Mouse (Mus musculus): Measurements from ENCODE around the gene Camkk1. TPM values are rescaled to one million over a fixed set of nuclear protein-coding genes. Genes with fewer than 3 reads are reported as not detected.

The Camkk1 gene
- total and polyA plus RNA-seq, 3 experiments, result 5.8 to 6.6 TPM; not detected in 1

DNA sequence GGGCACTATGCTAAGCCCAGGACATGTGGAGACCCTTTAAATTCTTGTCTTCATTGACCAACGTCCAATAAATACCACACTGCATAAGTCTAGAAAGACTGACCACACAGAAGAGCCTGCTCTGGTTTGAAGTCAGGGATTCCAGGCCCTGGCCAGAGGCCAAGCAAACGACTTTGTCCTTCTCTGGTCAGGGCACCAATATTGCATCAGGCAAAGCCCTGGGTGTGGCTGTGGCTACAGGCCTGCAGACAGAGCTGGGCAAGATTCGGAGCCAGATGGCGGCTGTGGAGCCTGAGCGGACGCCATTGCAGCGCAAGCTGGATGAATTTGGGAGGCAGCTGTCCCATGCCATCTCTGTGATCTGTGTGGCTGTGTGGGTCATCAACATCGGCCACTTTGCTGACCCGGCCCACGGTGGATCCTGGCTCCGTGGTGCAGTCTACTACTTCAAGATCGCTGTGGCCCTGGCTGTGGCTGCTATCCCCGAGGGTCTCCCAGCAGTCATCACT lies 43.8 kb upstream of the Camkk1 start:
- Histone ChIP-seq H3K36me3 (ENCODE audit: control insufficient read depth in 1 of 2, insufficient read depth in 2 of 2, low read length in 2 of 2) (no peaks in the 10 kb centered on the region), H3K4me1 (ENCODE audit: control insufficient read depth in 1 of 2, insufficient read depth in 2 of 2, low read length in 2 of 2) (no peaks in the 10 kb centered on the region)
- TF ChIP-seq POLR2AphosphoS2 (IDR thresholded peaks at IDR 0.05; ENCODE audit: low read length), result no peak
- no peak for TF ChIP-seq SIN3A (IDR thresholded peaks at IDR 0.05; ENCODE audit: low read length)
- no peak for TF ChIP-seq POLR2A (IDR thresholded peaks at IDR 0.05; ENCODE audit: control insufficient read depth in 1 of 2, insufficient read depth in 1 of 2, low read depth in 1 of 2, low read length in 2 of 2, poor library complexity in 1 of 2)
- no peak for TF ChIP-seq POLR2AphosphoS5 (IDR thresholded peaks at IDR 0.05; ENCODE audit: borderline replicate concordance, low read depth, low read length)
- no peak for TF ChIP-seq JUND (IDR thresholded peaks at IDR 0.05; ENCODE audit: low read depth, low read length)
- no peak for TF ChIP-seq ZMIZ1 (IDR thresholded peaks at IDR 0.05; ENCODE audit: low read depth, low read length)
- TF ChIP-seq CTCF (IDR thresholded peaks at IDR 0.05 in 2 of 3, conservative IDR thresholded peaks at IDR 0.05 in 1 of 3; ENCODE audit: control insufficient read depth in 1 of 3, insufficient read depth in 1 of 3, low read depth in 2 of 3, low read length in 3 of 3, poor library complexity in 1 of 3, severe bottlenecking in 1 of 3), result no peak

DNA sequence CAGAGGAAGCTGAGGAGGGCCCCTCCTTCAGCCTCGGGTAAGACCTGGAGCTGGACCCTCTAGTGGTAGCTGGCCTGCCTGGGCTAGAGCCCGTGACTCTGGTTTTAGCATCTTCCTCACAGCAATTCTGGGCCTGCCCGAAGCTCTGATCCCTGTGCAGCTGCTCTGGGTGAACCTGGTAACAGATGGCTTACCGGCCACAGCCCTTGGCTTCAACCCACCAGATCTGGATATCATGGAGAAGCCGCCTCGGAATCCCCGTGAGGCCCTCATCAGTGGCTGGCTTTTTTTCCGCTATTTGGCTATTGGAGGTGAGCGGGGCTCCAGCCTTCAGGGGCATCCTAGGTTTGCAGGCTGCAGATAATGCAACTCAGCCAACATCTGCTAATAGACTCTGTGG lies 36.3 kb upstream of the Camkk1 start:
- peaks cover 12 to 16% of the 10 kb centered on the region in 2 experiments for H3K4me1 ChIP-seq (ENCODE audit: control insufficient read depth in 1 of 2, insufficient read depth in 2 of 2, low read length in 2 of 2)
- H3K9ac ChIP-seq (ENCODE audit: control insufficient read depth, low read depth, low read length, poor library complexity, severe bottlenecking), result no peak overlapping the region
- no peak for DNase-seq (ENCODE audit: low read depth, low spot score)
- H3K4me3 ChIP-seq (ENCODE audit: control insufficient read depth in 1 of 2, insufficient read depth in 1 of 2, low read depth in 2 of 2, low read length in 2 of 2), result no peak overlapping the region
- H3K27ac ChIP-seq (ENCODE audit: control insufficient read depth, low read depth, low read length), result no peak overlapping the region
- peaks cover 0 to 16% of the 10 kb centered on the region in 2 experiments; a peak in 3 of 4 replicates for H3K36me3 ChIP-seq (ENCODE audit: control insufficient read depth in 1 of 2, insufficient read depth in 2 of 2, low read length in 2 of 2)
- no peaks in the 10 kb centered on the region for H3K27me3 ChIP-seq (ENCODE audit: control insufficient read depth in 1 of 2, insufficient read depth in 2 of 2, low read length in 2 of 2)
- TF ChIP-seq ZC3H11A (IDR thresholded peaks at IDR 0.05; ENCODE audit: low read depth, low read length) (no peak), TAL1 (IDR thresholded peaks at IDR 0.05; ENCODE audit: low read length) (no peak), ZKSCAN1 (IDR thresholded peaks at IDR 0.05; ENCODE audit: low read depth, low read length) (no peak), UBTF (IDR thresholded peaks at IDR 0.05; ENCODE audit: borderline replicate concordance, insufficient read depth, low read depth, low read length) (no peak), CHD1 (IDR thresholded peaks at IDR 0.05; ENCODE audit: low read depth, low read length) (no peak), CTCF (IDR thresholded peaks at IDR 0.05 in 2 of 3, conservative IDR thresholded peaks at IDR 0.05 in 1 of 3; ENCODE audit: control insufficient read depth in 1 of 3, insufficient read depth in 1 of 3, low read depth in 2 of 3, low read length in 3 of 3, poor library complexity in 1 of 3, severe bottlenecking in 1 of 3) (no peak), JUND (IDR thresholded peaks at IDR 0.05; ENCODE audit: low read depth, low read length) (no peak), USF1 (IDR thresholded peaks at IDR 0.05; ENCODE audit: low read depth, low read length) (no peak)
- no peaks in the 10 kb centered on the region for H3K9me3 ChIP-seq (replicated peaks; ENCODE audit: insufficient read depth, low read length)
- no peaks in the 10 kb centered on the region for H3K79me2 ChIP-seq (ENCODE audit: control insufficient read depth, insufficient read depth, low read length, poor library complexity)

More for the DNA sequence above, 43.8 kb upstream of the Camkk1 start:
- H3K27ac ChIP-seq (ENCODE audit: control insufficient read depth, low read depth, low read length), result no peak overlapping the region
- no peak for DNase-seq (ENCODE audit: low read depth, low spot score)
- no peak overlapping the region for H3K9ac ChIP-seq (ENCODE audit: control insufficient read depth, low read depth, low read length, poor library complexity, severe bottlenecking)
- H3K4me3 ChIP-seq (ENCODE audit: control insufficient read depth in 1 of 2, insufficient read depth in 1 of 2, low read depth in 2 of 2, low read length in 2 of 2), result no peak overlapping the region
- H3K79me2 ChIP-seq (ENCODE audit: control insufficient read depth, insufficient read depth, low read length, poor library complexity), result no peaks in the 10 kb centered on the region
- H3K9me3 ChIP-seq (replicated peaks; ENCODE audit: insufficient read depth, low read length), result no peaks in the 10 kb centered on the region
- H3K27me3 ChIP-seq (ENCODE audit: control insufficient read depth in 1 of 2, insufficient read depth in 2 of 2, low read length in 2 of 2), result no peaks in the 10 kb centered on the region

- no peaks in the 10 kb centered on the region for H3K79me2 ChIP-seq (ENCODE audit: control insufficient read depth, insufficient read depth, low read length, poor library complexity)
- no peak overlapping the region for H3K27ac ChIP-seq (ENCODE audit: control insufficient read depth, low read depth, low read length)
- H3K4me3 ChIP-seq (ENCODE audit: control insufficient read depth in 1 of 2, insufficient read depth in 1 of 2, low read depth in 2 of 2, low read length in 2 of 2), result no peak overlapping the region
- H3K9ac ChIP-seq (ENCODE audit: control insufficient read depth, low read depth, low read length, poor library complexity, severe bottlenecking), result no peak overlapping the region
- no peaks in the 10 kb centered on the region for H3K9me3 ChIP-seq (replicated peaks; ENCODE audit: insufficient read depth, low read length)
- H3K36me3 ChIP-seq (ENCODE audit: control insufficient read depth in 1 of 2, insufficient read depth in 2 of 2, low read length in 2 of 2), result peaks cover 0 to 23% of the 10 kb centered on the region in 2 experiments; a peak in 3 of 4 replicates
- DNase-seq (ENCODE audit: low read depth, low spot score), result no peak
- H3K27me3 ChIP-seq (ENCODE audit: control insufficient read depth in 1 of 2, insufficient read depth in 2 of 2, low read length in 2 of 2), result no peaks in the 10 kb centered on the region
- peaks cover 18 to 23% of the 10 kb centered on the region in 2 experiments for H3K4me1 ChIP-seq (ENCODE audit: control insufficient read depth in 1 of 2, insufficient read depth in 2 of 2, low read length in 2 of 2)
- peak; percentile 38 for TF ChIP-seq ZC3H11A (IDR thresholded peaks at IDR 0.05; ENCODE audit: low read depth, low read length)
- peak; percentile 65 for TF ChIP-seq SMC3 (IDR thresholded peaks at IDR 0.05; ENCODE audit: low read depth, low read length)
- no peak for TF ChIP-seq GATA1 (IDR thresholded peaks at IDR 0.05; ENCODE audit: low read depth, low read length)
- TF ChIP-seq CTCF (IDR thresholded peaks at IDR 0.05 in 2 of 3, conservative IDR thresholded peaks at IDR 0.05 in 1 of 3; ENCODE audit: control insufficient read depth in 1 of 3, insufficient read depth in 1 of 3, low read depth in 2 of 3, low read length in 3 of 3, poor library complexity in 1 of 3, severe bottlenecking in 1 of 3), result peak; percentile 28 to 63 (median 54)
- TF ChIP-seq RAD21 (IDR thresholded peaks at IDR 0.05; ENCODE audit: low read depth, low read length), result peak; percentile 50
Observed at GRCm38 (mm10) chr11:72983283-72983682, 35.5 kb upstream of the Camkk1 start.
